Mouse (Mus musculus) adrenal gland, postnatal 4 days (tissue): ENCODE measurements around the gene Kif17. TPM values are rescaled to one million over a fixed set of nuclear protein-coding genes. Genes with fewer than 3 reads are reported as not detected.
A peak's percentile ranks its signal among the peaks of the same experiment; 100 is the strongest.
"Not testable (repeated sequence)": the region's sequence is repeated elsewhere in the genome, so short reads cannot be mapped to it uniquely, and the experiment has no call there.

Experiments used
- DNase-seq, 2 experiments: peaks; one replicate each; pipeline ENCODE4 v3.0.0; 2021 to 2022; ENCODE audit warnings: low spot score in 2 of 2, mixed read lengths in 2 of 2
- total RNA-seq, 2 experiments: library from RNA; stranded (reverse); gene quantifications; 2 replicates each; pipeline ENCODE4 v1.2.3; 2021

The Kif17 gene
- total RNA-seq, 2 experiments from 2014 or later: 5.6 to 6.7 TPM

DNA sequence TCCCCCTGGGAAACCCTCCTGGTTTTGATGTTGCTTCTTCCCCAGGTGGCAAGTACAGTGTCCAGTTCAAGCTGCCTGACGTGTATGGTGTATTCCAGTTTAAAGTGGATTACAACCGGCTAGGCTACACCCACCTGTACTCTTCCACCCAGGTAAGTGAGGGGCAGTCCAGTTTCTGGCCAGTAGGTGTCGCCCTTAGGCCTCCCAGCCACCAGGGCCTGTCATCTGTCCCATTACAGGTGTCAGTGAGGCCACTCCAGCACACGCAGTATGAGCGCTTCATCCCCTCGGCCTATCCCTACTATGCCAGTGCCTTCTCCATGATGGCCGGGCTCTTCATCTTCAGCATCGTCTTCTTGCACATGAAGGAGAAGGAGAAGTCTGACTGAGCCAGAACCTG, 61.4 kb downstream of the Kif17 start:
- DNase-seq: no peak

DNA sequence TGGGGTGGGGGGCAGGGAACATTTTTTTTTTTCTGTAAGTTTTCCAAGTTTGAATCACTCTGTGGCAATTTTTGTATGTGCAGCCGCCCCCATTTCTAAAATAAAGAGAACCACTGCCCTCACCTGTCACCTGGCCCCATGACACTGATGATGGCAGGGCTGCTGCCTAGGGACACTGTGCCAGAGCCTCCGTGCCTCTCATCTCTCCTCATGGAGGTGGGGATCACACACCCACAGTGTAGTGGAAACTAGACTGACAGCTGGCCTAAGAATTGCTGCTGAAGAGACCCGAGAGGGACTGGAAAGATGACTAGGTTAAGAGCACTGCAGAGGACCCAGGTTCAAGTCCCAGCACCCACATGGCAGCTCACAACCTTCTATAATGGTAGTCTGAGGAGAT, 61.9 kb downstream of the Kif17 start:
- DNase-seq: no peak

GRCm38 (mm10) chr4:138313021-138313420, 62.8 kb downstream of the Kif17 start:
- DNase-seq: no peak

DNA sequence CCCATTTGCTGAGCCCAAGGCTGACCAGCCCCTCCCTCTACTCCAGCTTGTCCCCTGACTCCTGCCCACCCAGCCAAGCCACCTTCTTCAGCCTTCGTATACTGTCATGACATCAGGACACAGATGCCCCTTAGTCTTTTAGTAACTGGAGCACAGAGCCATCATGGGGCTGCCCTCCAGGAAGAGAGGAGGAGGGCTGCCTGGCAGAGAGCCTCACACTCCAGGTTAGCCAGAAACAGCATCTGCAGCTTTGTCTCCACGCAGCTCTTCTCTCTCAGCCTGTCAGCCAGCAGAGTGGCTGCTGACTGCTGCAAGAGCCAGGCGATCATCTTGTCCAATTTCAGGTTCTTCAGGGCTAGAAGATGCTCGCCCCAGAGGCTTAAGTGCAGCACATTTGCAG, 63.6 kb downstream of the Kif17 start:
- no peak for DNase-seq

DNA sequence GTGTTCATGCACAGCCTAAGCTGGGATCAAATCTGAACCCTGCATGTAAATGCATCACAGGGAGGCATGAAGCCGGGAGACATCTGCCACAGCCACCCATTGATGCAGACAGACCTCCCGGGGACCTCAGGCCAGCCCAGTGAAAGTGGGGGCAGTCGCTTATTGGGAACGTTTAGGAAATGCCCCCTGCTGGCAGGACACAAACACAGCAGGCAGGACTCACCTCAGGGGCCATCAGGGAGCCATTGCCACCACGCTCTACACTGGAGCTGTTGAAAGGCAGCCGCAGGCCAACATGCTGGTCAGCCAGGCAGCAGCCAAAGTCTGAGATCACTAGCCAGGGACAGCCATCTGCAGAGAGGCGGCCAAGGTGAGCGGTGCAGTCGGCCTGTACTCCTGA, 65.5 kb downstream of the Kif17 start:
- no peak for DNase-seq

GRCm38 (mm10) chr4:138316369-138316768, 66.1 kb downstream of the Kif17 start:
- DNase-seq: no peak

DNA sequence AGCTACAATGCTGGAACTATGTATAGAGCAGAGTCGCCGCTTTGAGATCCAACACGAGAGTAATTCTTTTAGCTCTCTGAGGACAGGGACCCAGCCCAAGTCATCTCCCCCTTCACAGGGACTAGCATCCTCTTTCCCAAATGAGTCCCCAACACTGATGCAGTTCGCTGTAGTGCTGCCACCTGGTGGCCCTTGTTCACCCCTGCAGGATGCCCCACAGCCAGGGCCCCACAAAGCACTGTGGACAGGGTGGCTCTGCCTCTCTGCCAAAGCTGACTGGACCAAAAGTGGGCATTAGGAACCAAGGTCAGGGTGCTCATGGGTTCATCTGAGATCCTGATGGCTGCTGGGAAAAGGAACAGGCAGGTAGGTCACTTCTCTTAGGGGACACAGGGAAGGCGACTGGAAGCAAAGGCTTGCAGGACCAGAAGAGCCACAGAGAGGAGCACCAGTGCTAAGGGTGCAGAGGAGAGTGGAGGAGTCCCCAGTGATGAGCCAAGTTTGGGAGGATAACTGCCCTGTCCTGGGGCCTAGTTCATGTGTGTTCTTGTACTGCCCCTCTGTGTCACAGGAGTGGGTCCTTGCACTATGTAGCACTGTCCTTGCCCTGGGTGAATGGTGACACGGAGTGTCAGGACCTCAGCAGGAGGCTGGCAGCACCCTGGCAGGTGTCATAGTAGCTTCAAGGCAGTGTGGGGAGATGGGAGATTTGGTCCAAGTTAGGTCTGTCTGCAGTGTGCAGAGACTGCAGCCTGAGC, 68.5 kb downstream of the Kif17 start:
- DNase-seq: no peak

DNA sequence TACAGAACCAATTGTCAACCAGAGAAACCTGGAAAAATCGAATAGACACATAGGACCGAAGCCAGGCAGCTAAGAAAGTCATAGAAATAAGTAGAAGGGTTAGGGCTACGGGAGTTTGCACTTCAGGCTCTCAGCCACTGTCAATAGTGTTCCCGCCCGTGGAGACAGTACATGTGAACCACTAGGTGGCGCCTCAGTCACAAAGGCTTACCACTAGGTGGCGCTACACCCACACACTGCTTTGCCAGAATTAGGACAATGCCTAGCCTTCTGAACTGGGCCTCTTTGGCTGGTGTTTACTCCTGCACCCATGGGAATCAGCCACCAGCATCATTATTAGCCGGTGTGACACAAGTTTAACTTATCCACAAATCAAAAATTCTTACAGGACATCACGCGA, 69.3 kb downstream of the Kif17 start:
- peak; percentile 60 to 77 for DNase-seq

DNA sequence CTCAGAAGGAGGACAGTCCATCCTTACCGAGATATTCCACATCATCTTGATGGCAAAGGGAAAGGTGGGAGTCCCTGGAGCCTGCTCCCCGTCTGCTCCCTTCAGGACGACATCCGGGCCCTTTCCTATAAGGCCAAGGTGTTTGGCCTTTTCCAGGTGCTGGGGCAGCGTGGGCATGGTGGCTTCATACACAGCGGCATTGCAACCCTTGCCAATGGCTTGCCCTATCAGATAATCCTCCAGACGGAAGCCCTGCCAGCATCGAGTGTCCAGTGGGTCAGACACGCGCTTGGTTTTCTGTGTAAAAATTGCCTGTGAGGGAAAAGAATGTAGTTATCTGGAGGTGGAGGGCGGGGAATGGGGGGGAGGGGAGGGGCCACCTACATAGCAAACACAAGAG, 70.5 kb downstream of the Kif17 start:
- DNase-seq: no peak

- DNase-seq: no peak
Observed at GRCm38 (mm10) chr4:138321488-138321887, 71.3 kb downstream of the Kif17 start.

DNA sequence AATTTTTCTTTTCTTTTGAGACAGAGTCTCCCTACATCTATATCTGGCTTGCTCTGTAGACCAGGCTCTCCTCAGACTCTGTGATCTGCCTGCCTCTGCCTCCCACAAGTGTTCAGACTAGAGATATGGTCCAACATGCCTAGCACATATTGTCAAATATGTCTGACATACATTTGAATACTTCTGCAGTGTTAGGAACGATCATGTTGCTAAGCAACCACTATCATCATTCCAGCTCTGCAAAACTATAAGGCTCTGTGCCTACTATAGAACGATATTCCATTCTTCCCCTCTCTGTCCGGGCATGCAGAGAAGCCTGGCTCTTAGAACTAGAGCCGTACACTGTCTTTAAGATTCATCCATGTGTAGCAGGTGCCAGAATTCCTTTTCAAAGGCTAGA, 72.5 kb downstream of the Kif17 start:
- no peak for DNase-seq

DNA sequence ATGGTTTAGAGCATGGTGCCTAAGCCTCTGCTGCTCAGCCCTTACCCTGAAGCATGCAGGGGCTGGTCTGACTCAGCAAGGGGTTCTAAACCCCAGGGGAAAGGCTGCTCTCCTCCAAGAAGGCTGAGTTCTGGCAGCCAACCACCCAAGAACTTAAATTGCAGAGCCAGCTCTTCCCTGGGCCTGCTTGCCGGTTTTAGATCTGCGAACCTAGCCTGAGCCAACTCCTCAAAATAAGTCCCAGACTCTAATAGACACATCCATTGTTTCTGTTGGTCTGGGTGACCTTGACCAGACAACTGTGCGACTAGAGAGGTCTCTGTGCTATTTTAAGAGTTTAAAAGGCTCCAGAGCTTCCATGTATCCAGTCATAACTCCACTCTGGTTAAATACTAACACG, 73.5 kb downstream of the Kif17 start:
- DNase-seq: no peak

GRCm38 (mm10) chr4:138324451-138324850, 74.2 kb downstream of the Kif17 start:
- DNase-seq: no peak

GRCm38 (mm10) chr4:138325466-138326076, 75.3 kb downstream of the Kif17 start:
- peak; percentile 94 for DNase-seq

- DNase-seq: peak; percentile 82 to 87
Observed at GRCm38 (mm10) chr4:138326077-138326695, 76.0 kb downstream of the Kif17 start, which contains the start of gene Pink1. Pink1 (minus strand) TSS chr4:138326307.

DNA sequence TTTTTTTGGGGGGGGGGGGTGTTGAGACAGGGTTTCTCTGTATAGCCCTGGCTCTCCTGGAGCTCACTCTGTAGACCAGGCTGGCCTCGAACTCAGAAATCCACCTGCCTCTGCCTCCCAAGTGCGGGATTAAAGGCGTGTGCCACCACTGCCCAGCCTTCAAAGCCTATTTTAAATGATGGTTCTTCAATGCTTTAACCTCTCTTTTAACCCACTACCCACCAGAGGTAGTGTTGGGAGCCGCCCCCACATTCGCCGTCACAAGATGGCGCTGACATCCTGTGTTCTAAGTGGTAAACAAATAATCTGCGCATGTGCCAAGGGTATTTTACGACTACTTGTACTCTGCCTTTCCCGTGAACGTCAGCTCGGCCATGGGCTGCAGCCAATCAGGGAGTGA, 76.9 kb downstream of the Kif17 start:
- not testable (repeated sequence) for DNase-seq

DNA sequence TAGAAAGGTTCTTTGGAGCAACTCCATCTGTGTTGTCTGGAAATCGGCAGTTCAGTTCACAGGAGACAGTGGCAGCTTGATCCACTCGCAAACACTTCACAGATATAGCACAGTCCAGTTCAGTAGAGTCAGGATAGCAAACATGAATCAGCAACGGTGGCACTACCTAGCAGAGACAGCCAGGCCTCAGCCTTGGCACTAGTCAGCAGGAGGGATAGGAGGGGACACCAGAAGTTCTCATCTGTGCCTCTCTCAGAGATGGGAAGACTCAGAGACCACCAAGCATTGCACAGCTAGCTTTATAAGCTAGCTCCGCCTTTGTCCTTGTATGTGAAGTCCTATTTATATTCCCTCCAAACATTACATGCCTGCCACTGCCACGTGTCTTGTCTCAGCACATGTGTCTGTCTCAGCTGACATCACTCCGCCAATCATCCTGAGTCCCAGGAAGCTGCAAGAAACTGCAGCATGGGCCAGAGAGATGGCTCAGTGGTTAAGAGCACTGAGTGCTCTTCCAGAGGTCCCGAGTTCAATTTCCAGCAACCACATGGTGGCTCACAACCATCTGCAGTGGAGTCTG, 77.7 kb downstream of the Kif17 start:
- DNase-seq: no peak

DNA sequence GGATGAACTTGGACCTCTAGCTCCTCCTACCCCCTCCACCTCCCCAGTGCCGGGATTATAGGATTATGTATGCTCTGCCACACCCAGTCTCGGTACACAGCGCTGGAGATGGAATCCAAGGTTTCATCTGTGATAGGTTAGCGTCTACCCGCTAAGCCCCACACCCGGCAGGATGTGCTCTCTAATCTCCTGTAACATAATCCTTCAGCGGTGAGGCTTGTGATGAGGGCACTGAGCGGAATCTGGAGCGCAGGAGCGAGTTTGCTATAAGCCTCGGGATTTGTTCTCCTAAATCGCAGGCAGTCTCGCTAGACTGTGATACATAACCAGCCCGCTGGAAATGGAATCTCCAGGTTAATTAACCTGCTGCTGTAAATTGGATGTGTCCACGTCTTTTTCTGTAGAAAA, 80.0 kb downstream of the Kif17 start:
- DNase-seq: no peak

DNA sequence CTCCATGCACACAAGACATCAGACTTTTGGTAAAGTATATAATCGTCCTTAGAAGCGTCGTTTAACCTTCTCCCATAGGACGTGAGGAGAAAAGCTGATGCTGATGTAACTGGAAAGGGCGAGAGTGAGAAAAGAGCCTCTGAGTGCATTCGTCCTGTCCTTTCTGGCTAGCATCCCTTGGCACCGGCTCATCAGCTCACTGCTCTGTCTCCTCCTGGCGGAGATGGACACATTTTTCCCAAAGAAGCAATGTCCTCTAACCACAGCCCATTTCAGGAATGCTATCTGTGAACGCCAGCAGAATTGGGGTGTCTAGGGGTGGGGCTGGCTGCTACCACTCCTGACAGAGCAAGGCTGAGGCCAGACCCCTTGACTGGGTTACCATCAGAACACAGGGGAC, 81.4 kb downstream of the Kif17 start:
- DNase-seq: no peak

DNA sequence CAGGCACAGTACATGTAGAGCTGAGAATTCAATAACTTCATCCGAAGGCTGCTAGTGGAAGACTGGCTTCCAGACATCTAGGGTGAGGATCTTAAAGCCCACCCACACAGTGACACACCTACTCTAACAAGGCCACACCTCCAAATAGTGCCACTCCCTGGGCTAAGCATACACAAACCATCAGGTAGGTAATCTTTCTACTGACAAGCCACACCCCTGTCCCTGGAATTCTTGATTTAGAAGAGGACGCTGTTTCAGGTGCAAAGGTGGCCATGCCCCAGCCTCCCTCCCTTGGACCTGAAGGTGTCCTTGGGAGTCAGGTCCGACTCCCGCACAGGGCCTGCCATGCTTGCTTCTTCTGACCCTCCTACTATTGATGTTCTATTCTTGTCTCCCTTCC, 82.9 kb downstream of the Kif17 start:
- DNase-seq: no peak

DNA sequence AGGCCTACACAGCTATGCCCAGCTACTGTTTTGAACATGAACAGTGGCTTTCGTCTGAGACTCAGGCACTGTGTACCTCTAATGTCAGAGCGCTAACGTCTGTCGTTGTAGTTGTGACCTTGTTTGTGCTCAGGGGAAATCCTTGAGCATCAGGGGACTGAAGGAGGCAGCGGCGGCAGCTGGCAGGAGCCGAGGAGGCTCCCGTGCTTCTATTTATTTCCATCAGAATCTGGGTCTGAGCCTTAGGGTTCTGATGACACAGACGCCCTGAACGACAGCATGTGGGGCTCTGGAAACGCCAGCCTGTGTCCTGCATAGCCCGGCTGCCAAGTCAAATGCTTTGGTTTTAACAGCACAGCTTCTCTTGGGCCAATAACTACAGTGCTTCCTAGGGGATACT, 84.8 kb downstream of the Kif17 start:
- no peak for DNase-seq

- no peak for DNase-seq
Observed at GRCm38 (mm10) chr4:138335648-138336047, 85.4 kb downstream of the Kif17 start.
